Mouse (Mus musculus): Measurements from ENCODE around the gene Megf6.

DNA sequence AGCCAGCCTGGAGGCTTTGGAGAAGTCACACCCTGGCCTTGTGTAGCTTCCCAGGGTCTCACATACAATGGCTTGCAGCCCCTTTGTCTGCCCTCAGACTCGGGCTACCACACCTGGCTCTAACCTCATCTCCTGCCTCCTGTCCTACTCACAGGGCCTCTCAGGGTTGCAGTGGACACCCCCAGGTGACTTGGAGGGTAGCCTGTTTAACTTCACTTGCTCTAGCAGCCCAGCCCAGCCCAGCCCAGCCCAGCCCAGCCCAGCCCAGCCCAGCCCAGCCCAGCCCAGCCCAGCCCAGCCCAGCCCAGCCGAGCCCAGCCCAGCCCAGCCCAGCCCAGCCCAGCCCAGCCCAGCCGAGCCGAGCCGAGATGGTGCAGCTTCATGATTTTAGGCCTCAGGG lies 43.5 kb downstream of the Megf6 start:
- TF ChIP-seq CTCF (IDR thresholded peaks at IDR 0.05; ENCODE audit: low read depth): no peak
- TF ChIP-seq EP300 (optimal IDR thresholded peaks at IDR 0.05): no peak
